20 mouse cellular contexts compared by ENCODE assay signal in the genomic region with DNA sequence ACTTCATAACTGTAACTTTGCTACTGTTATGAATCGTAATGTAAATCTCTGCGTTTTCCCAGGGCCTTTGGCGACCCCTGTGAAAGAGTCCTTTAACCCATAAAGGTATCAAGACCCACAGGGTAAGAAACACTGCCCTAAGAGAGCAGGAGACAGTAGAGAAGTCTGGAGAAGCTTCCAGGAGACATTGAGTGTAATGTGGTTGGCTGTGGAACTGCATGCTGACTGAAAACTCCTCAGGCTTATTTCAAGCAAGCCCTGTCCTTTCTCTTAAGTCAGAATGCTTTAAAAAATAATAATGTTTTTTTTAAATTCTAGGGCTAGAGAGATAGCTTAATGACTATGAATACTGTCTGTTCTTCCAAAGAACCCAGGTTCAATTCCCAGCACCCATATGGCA.
DNase-seq lines count a peak whose midpoint lies in the region; ATAC-seq and TF ChIP-seq lines count a peak whose summit lies in the region.
"Had no signal": no experiment of that assay in that cellular context is flagged by ENCODE, and none has a peak within 500 bp of the region (broad histone marks: within the 10 kb centered on the region; RNA-seq: fewer than 3 reads in every experiment).

No protein-coding gene starts in this region.

- H3K9ac ChIP-seq in forebrain, postnatal 0 days: no peak overlapping the region
- no peak overlapping the region for H3K9ac ChIP-seq in forebrain, embryonic 12.5 days
- H3K9ac ChIP-seq: liver, embryonic 13.5 days; midbrain, embryonic 13.5 days had no signal

- no peaks in the 10 kb centered on the region for H3K9me3 ChIP-seq in forebrain, postnatal 0 days (ENCODE audit: low read length)
- no peaks in the 10 kb centered on the region for H3K9me3 ChIP-seq in forebrain, embryonic 12.5 days
- H3K9me3 ChIP-seq: liver, embryonic 13.5 days; midbrain, embryonic 13.5 days had no signal

- no peak overlapping the region for H3K4me2 ChIP-seq in forebrain, postnatal 0 days (ENCODE audit: low read depth)
- no peak overlapping the region for H3K4me2 ChIP-seq in forebrain, embryonic 12.5 days
- H3K4me2 ChIP-seq: heart, embryonic 11.5 days; liver, embryonic 13.5 days; midbrain, embryonic 13.5 days had no signal

- no peak for TF ChIP-seq POLR2A in cortical plate, adult 2 months (IDR thresholded peaks at IDR 0.05; ENCODE audit: extremely low read depth, insufficient read depth, low read length)

- no peak overlapping the region for H3K4me3 ChIP-seq in forebrain, postnatal 0 days (ENCODE audit: low read depth, low read length)
- H3K4me3 ChIP-seq in forebrain, embryonic 12.5 days (replicated peaks): no peak overlapping the region
- H3K4me3 ChIP-seq in left cerebral cortex, adult 2 months: no peak overlapping the region
- no peak overlapping the region for H3K4me3 ChIP-seq in cortical plate, adult 2 months (ENCODE audit: insufficient read depth, low read length)
- H3K4me3 ChIP-seq: liver, embryonic 13.5 days; midbrain, embryonic 13.5 days had no signal

- peak; percentile 50; the same call in 1 of the 2 replicates for ATAC-seq in forebrain, postnatal 0 days
- ATAC-seq in forebrain, embryonic 12.5 days (ENCODE audit: low FRiP score): no peak
- ATAC-seq: intestine, embryonic 16.5 days had no signal

- H3K4me1 ChIP-seq in forebrain, postnatal 0 days (ENCODE audit: insufficient read depth): 0 out of 2 replicates have a peak, but pooled peaks cover 3% of the 10 kb centered on the region
- peaks cover 19% of the 10 kb centered on the region for H3K4me1 ChIP-seq in forebrain, embryonic 12.5 days
- peaks cover 2% of the 10 kb centered on the region; the same call in 1 of the 2 replicates for H3K4me1 ChIP-seq in cortical plate, adult 2 months (ENCODE audit: control insufficient read depth, insufficient read depth, low read length)
- H3K4me1 ChIP-seq: liver, embryonic 13.5 days had no signal

- no peaks in the 10 kb centered on the region for H3K27me3 ChIP-seq in forebrain, postnatal 0 days (ENCODE audit: insufficient read depth, low read length)
- no peaks in the 10 kb centered on the region for H3K27me3 ChIP-seq in forebrain, embryonic 12.5 days
- H3K27me3 ChIP-seq in splenic B cell, adult 2 months (ENCODE audit: control insufficient read depth, insufficient read depth, low read length, poor library complexity, severe bottlenecking): no peaks in the 10 kb centered on the region; the same call in 1 of the 2 replicates
- H3K27me3 ChIP-seq: liver, embryonic 13.5 days; midbrain, embryonic 13.5 days had no signal

- no peak for DNase-seq in forebrain, postnatal 0 days
- DNase-seq in left cerebral cortex, adult 2 months (ENCODE audit: extremely low spot score in 1 of 2, low spot score in 2 of 2): no peak
- no peak for DNase-seq in left cerebral cortex, adult 11 months (ENCODE audit: low spot score)
- DNase-seq in splenic B cell, adult 2 months (ENCODE audit: low read depth, low spot score): peak; percentile 10
- DNase-seq in urinary bladder, postnatal 14 days (ENCODE audit: low spot score): no peak
- no peak for DNase-seq in neural tube, embryonic 10.5 days (ENCODE audit: extremely low spot score, low spot score)
- DNase-seq: adrenal gland, adult 2 months; cerebellum, adult 18-20 months; gastrocnemius, postnatal 25 days; heart, postnatal 4 days; kidney, postnatal 14 days; layer of hippocampus, adult 9-11 months; liver, embryonic 13.5 days; lung, postnatal 14 days; right cerebral cortex, postnatal 25 days had no signal

- H3K36me3 ChIP-seq in forebrain, postnatal 0 days (ENCODE audit: insufficient read depth): no peaks in the 10 kb centered on the region
- no peaks in the 10 kb centered on the region for H3K36me3 ChIP-seq in forebrain, embryonic 12.5 days (replicated peaks)
- no peaks in the 10 kb centered on the region for H3K36me3 ChIP-seq in splenic B cell, adult 2 months (ENCODE audit: control insufficient read depth, insufficient read depth, low read length, poor library complexity, severe bottlenecking)
- H3K36me3 ChIP-seq: liver, embryonic 13.5 days; midbrain, embryonic 13.5 days had no signal

- no peak overlapping the region for H3K27ac ChIP-seq in forebrain, postnatal 0 days (ENCODE audit: low read depth, low read length)
- H3K27ac ChIP-seq in forebrain, embryonic 12.5 days: no peak overlapping the region
- H3K27ac ChIP-seq in left cerebral cortex, adult 2 months: no peak overlapping the region
- no peak overlapping the region for H3K27ac ChIP-seq in cortical plate, adult 2 months (ENCODE audit: insufficient read depth, low read length)
- H3K27ac ChIP-seq: liver, embryonic 13.5 days had no signal

- intact Hi-C loops in left cerebral cortex, adult 2 months (cut with DNase I): no loop called here

- peak; percentile 41 for TF ChIP-seq CTCF in forebrain, postnatal 0 days (IDR thresholded peaks at IDR 0.05; ENCODE audit: low read depth)
- TF ChIP-seq CTCF in left cerebral cortex, adult 2 months (IDR thresholded peaks at IDR 0.05): peak; percentile 42
- 0 out of 2 replicates have a peak, but pooled peaks have one; percentile 4 for TF ChIP-seq CTCF in cortical plate, adult 2 months (IDR thresholded peaks at IDR 0.05; ENCODE audit: extremely low read depth, insufficient read depth, low read length)

- WGBS in forebrain, postnatal 0 days: 91% methylated on average over 3 of the region's 3 CpGs
- 91% methylated on average over 3 of the region's 3 CpGs for WGBS in forebrain, embryonic 12.5 days
